Mouse (Mus musculus): ENCODE measurements around the gene Als2.

Als2 gene

DNA sequence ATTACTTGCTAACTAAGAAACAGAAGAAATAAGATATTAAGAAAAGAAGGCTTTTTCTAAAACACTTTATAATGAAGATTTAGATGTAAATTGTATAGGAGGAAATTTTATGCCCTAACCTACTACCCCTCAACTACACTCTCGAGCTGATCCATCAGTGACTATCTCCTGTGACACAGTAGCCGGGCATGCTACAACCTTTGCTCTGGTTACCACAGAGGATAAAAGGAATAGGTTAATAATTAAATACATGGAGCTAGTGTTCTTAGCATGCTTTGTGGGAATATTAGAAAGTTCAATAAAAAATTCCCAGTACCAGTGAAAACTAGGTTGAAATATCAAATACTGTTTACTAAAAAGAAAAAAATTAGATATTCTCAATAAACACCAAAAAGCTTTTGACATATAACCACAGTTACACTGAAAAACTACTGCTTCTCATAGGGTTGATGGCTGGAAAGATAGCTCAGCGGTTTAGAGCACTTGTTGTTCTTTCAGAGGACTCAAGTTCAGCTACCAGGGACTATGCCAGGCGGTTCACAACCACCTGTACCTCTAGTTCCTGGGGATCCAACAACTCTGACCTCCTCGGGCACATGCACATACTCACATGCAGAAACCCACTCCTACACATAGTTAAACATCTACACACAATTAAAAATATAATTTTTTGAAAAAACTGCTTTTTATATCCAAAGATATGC is 24.8 kb downstream of the Als2 start:
- in situ Hi-C loops (cut with MboI), result no loop called here

GRCm38 (mm10) chr1:59211651-59212050 is 25.4 kb downstream of the Als2 start:
- in situ Hi-C loops (cut with MboI), result no loop called here

DNA sequence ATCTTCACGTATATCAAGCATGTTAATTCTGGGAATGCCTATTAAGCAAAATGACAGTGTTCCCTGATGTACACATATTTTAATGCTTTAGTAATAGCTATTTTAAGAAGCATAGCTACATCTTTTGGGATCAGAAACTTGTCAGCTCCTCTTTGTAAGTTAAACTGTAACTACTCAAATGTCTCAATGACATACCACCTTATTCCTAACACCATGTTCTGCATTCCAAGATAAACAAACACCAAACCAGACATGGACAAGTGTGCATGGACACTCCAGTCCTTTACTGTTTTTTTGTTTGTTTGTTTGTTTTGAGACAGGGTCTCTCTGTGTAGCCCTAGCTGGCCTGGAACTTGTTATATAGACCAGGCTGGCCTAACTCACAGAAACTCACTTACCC is 28.7 kb downstream of the Als2 start:
- in situ Hi-C loops (cut with MboI), result no loop called here

DNA sequence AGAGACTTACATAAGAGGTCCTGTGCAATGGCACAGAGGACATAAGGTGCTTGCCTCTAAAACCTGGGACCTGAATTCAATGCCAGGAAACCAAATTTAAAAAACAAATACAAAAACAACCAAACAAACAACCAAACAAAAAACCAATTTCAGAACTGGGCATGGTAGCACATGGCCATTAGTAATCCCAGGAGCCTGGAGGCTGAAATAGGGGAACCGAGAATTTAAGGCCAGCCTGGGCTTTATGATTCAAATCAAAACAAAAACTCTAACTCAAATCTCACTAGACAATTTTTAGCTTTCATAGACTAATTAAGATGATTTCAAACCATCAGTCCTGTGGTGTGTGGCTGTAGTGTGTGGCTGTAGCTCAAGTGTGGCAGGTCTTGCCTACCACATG is 32.5 kb downstream of the Als2 start:
- in situ Hi-C loops (cut with MboI), result no loop called here

- in situ Hi-C loops (cut with MboI), result no loop called here
Measured at GRCm38 (mm10) chr1:59202367-59202766, 34.7 kb downstream of the Als2 start.

- in situ Hi-C loops (cut with MboI), result no loop called here
Measured at GRCm38 (mm10) chr1:59201561-59201960, 35.5 kb downstream of the Als2 start.

- in situ Hi-C loops (cut with MboI), result no loop called here
Measured at GRCm38 (mm10) chr1:59200960-59201359, 36.1 kb downstream of the Als2 start.

DNA sequence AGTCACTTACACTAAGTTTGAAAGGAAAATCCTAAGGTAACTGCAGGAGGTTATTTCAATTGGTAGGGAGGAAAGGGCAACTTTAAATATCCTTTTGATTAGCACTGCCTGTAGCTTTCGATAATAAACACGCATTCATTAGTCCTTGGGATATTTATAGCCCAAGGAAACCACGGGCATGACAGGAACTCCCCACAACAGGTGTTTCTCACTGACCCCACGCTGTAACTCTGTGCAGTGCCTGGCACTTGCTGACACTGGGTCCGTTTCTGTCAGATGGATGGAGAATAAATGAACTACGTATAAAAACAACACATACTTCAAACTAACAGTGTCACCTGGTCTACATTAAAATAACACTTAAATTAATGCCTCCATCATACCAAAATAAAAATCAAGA is 42.1 kb downstream of the Als2 start:
- in situ Hi-C loops (cut with MboI), result no loop called here

GRCm38 (mm10) chr1:59187786-59188185 is 49.2 kb downstream of the Als2 start:
- in situ Hi-C loops (cut with MboI), result no loop called here

GRCm38 (mm10) chr1:59186317-59186716 is 50.7 kb downstream of the Als2 start:
- in situ Hi-C loops (cut with MboI), result no loop called here

DNA sequence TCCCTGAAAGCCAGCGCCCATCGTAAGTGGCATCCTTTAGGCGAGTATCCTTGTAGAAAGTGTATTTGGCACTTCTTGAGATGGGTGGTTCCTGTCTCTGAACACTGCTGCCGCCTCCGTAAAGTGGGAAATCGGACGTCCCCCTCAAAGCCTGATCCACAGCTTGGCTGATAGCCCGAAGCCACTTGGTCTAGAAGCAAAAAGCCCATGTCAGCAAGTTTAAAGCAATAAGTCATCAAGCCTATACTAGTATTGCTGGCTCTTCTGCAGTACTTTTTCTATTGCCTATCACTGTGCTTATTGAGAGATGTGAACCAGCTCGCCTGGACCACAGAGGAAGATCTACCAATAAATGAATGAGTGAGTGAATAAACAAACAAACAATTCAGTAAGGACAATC is 51.6 kb downstream of the Als2 start:
- in situ Hi-C loops (cut with MboI), result no loop called here

DNA sequence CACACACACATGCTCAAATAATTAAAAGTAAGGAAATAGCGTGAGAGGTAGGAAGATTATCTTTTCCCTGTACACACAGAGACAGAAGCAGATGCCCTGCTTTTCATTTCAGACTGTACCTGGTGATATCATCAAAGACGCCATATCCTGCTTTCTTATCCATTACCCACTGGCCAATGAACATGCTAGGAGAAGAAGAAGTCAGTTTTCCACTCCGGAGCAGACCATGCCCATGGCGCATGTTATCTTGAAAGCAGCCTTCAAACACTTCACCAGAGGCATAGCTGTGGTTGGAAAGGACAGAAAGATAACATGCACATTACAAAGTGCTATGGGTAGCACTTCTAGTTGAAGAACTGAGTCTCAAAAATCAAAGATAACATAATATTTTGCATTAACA is 54.0 kb downstream of the Als2 start:
- in situ Hi-C loops (cut with MboI), result no loop called here

- in situ Hi-C loops (cut with MboI), result no loop called here
Measured at GRCm38 (mm10) chr1:59182373-59182772, 54.7 kb downstream of the Als2 start.

DNA sequence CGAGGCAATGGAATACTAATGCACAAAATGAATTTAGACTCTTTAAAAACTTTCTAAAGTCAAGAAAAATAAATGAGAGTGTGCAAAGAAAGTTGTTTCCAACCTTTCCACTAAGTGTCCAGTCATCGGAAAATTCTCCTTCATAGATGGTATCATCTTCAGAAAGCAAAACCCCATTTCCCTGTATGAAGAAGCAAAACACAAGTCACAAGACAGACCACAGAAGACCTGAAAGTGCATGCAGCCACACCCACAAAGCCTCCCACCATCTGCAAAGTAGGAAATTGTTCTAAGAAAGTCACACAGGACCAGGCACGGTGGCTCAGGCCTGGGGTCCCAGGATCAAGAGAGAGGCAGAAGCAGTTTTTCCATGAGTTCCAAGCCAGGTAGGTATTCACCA is 57.0 kb downstream of the Als2 start:
- in situ Hi-C loops (cut with MboI), result no loop called here

GRCm38 (mm10) chr1:59178401-59178800 is 58.6 kb downstream of the Als2 start:
- in situ Hi-C loops (cut with MboI), result no loop called here

GRCm38 (mm10) chr1:59174514-59175373 is 62.3 kb downstream of the Als2 start:
- in situ Hi-C loops (cut with MboI), result no loop called here

GRCm38 (mm10) chr1:59173023-59173422 is 64.0 kb downstream of the Als2 start:
- in situ Hi-C loops (cut with MboI), result no loop called here

DNA sequence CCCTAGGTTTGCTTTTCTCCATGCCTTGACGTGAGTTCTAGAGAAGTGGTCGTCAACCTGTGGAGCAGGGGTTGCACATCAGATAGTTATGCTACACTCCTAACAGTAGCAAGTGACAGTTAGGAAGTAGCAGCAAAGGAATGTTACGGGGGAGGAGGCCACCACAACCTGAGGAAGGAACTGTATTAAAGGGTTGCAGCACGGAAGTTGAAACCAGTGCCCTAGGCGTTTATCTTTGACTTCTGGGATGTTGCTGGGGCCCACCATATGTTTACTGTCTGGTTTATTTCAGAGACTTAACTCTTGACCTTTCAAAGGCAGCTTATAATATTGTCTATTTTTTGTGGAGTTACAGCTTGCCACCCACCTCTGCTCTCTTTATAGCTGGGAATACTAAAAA is 65.2 kb downstream of the Als2 start:
- in situ Hi-C loops (cut with MboI), result no loop called here

DNA sequence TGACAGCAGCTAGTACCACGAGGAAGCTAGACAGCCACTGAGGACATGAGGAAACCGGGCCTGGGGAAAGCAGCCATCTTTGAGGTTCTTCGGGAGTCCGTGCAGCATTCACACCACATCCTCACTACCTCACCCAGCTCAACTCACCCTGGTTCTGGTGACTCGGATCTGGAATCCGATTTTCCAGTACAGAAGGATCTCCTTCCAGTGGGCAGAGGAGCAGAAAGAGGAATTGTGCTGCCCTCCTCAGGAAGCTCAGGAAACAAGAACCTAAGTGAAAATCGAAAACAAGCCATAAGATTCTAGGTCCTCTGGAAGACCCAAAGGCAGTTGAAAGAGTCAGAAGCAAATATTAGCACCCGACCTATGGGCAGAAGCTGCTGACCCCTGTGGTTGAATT is 66.7 kb downstream of the Als2 start:
- in situ Hi-C loops (cut with MboI), result no loop called here

DNA sequence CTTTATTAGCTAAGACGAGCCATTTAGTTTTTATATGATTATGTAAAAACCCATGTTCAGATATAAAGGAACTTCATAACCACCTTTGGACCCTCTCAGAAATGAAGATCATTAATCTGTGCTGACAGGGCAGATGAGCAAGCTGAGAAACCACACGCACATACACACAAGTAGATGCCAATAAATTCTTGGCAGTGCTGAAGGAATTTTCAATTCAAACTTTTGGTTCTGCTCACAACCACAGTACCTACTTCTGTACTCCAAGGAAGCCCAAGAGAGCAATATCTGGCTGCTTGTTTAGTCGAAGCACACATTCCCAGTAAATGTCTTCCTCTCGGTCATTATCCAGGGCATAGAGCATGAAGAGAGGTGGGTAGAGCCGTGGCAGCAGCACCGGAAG is 67.4 kb downstream of the Als2 start:
- in situ Hi-C loops (cut with MboI), result no loop called here

DNA sequence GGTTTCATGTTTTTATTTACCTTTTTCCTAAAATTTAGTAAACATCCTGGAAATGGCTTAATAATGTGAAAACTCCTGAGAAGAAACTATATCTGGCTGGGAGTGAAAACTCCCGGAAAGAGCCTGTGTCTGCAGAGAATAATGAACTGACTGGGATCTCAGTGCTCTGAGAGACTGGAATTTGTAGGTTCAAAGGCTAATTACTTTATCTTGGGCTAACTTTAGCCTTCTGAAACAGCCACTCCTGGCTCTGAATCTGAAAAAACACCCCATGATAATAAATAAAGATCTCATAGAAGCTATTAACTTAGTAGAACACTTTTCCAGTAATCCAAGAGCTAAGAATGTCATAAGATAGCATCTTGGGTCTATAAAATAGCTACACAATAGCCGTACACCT is 68.5 kb downstream of the Als2 start:
- in situ Hi-C loops (cut with MboI), result no loop called here

GRCm38 (mm10) chr1:59167654-59168425 is 69.2 kb downstream of the Als2 start:
- in situ Hi-C loops (cut with MboI), result no loop called here
